Mouse (Mus musculus): ENCODE data around the gene Etv6. TPM values are rescaled to one million over a fixed set of nuclear protein-coding genes. Genes with fewer than 3 reads are reported as not detected.
A peak's percentile ranks its signal among the peaks of the same experiment; 100 is the strongest.

Gene Etv6
- polyA plus RNA-seq, 1 experiment: 10.5 TPM

DNA sequence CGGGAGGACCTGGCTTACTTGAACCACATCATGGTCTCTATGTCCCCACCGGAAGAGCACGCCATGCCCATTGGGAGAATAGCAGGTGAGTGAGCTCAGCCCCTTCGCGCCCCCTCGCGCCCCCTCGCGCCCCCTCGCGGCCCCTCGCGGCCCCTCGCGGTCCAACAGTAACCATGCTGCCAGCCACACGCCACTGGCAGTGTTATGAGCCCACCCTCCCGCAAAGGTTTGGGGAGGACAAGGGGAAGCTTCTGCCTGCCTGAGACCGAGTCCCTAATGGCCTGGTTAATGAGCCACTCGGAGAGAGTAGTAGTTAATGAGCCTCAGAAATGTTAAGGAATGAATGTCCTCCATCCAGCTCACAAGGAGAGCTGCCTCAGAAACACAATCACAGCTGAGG, 213.2 kb downstream of the Etv6 start:
- H3K4me1 ChIP-seq (ENCODE audit: control insufficient read depth, insufficient read depth, insufficient read length, low read length): peaks cover 4% of the 10 kb centered on the region; the same call in 1 of the 2 replicates
- H3K27ac ChIP-seq (replicated peaks; ENCODE audit: low read depth, low read length): no peak overlapping the region
- no peak overlapping the region for H3K4me3 ChIP-seq (ENCODE audit: insufficient read depth, low read depth, low read length)

DNA sequence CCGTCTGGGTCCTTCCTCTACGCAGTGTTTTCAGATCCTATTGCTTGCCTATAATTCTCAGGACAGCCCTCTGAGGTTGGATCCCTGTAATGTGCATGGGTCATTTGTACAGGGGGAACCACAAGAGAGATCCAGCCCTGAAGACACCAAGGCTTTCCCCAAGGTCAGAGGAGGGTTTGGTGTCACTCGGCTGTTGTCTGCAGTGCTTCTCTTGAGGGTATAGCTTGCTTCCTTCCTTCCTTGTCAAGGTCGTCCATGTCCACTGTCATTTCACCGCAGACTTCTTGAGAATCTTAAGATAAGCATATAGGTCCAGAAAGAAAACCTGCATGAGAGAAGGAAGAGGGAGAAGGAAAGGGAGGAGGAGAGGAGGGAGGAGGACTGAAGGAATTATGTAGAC, 215.3 kb downstream of the Etv6 start:
- Histone ChIP-seq H3K4me1 (ENCODE audit: control insufficient read depth, insufficient read depth, insufficient read length, low read length) (peaks cover 1% of the 10 kb centered on the region; the same call in 1 of the 2 replicates), H3K27ac (replicated peaks; ENCODE audit: low read depth, low read length) (no peak overlapping the region), H3K4me3 (ENCODE audit: insufficient read depth, low read depth, low read length) (no peak overlapping the region)

DNA sequence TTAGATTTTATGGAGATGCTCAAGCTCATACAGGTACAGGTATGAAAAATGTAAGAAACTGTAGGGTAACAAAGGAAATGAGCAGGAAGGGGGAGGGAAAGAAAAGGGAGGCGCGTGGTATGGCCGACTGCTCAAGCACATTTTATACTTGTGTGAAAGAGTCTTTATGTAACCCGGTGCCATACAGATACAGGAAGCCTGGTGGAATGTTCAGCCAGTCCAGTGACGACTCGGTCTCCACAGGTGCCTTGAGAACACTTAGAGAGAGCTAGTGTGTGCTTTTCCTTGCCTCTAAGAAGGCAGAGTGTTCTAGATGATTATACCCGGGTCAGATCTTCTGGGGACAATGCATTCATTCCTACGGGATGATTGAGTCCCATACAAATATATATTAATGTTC, 215.9 kb downstream of the Etv6 start:
- peaks cover 3% of the 10 kb centered on the region; the same call in 1 of the 2 replicates for H3K4me1 ChIP-seq (ENCODE audit: control insufficient read depth, insufficient read depth, insufficient read length, low read length)
- no peak overlapping the region for H3K4me3 ChIP-seq (ENCODE audit: insufficient read depth, low read depth, low read length)
- H3K27ac ChIP-seq (replicated peaks; ENCODE audit: low read depth, low read length): no peak overlapping the region

- Histone ChIP-seq H3K4me3 (ENCODE audit: insufficient read depth, low read depth, low read length) (no peak overlapping the region), H3K4me1 (ENCODE audit: control insufficient read depth, insufficient read depth, insufficient read length, low read length) (peaks cover 3% of the 10 kb centered on the region; the same call in 1 of the 2 replicates), H3K27ac (replicated peaks; ENCODE audit: low read depth, low read length) (no peak overlapping the region)
Observed at GRCm38 (mm10) chr6:134252081-134252755, 216.7 kb downstream of the Etv6 start.

DNA sequence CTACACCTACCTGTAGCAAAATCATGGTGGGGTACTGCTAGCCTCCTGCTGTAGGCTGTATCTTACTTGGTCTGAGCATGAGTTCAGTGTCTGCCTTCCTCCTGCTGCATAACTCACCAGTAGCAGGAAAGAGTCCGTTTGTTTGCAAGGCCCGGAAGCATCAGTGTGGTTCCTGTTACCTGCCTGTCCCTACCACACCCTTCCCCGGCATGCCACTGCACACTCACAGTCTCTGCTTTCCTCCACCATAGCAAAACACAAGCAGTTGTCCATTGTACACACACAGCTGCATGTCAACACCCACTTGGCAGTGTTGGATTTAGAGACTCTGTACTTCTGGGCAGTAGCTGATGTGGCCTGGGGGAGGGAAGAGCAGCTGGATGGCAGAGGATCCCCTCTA, 220.9 kb downstream of the Etv6 start:
- H3K27ac ChIP-seq (replicated peaks; ENCODE audit: low read depth, low read length): no peak overlapping the region
- H3K4me3 ChIP-seq (ENCODE audit: insufficient read depth, low read depth, low read length): no peak overlapping the region
- H3K4me1 ChIP-seq (ENCODE audit: control insufficient read depth, insufficient read depth, insufficient read length, low read length): peaks cover 9% of the 10 kb centered on the region; the same call in 1 of the 2 replicates

- no peak overlapping the region for H3K27ac ChIP-seq (replicated peaks; ENCODE audit: low read depth, low read length)
- H3K4me1 ChIP-seq (ENCODE audit: control insufficient read depth, insufficient read depth, insufficient read length, low read length): peaks cover 24% of the 10 kb centered on the region; the same call in 1 of the 2 replicates
- no peak overlapping the region for H3K4me3 ChIP-seq (ENCODE audit: insufficient read depth, low read depth, low read length)
Observed at GRCm38 (mm10) chr6:134259913-134260312, 224.4 kb downstream of the Etv6 start.

- Histone ChIP-seq H3K4me3 (ENCODE audit: insufficient read depth, low read depth, low read length) (no peak overlapping the region), H3K4me1 (ENCODE audit: control insufficient read depth, insufficient read depth, insufficient read length, low read length) (peaks cover 21% of the 10 kb centered on the region; the same call in 1 of the 2 replicates), H3K27ac (replicated peaks; ENCODE audit: low read depth, low read length) (peak overlapping the region; percentile 74)
Observed at GRCm38 (mm10) chr6:134261904-134262303, 226.4 kb downstream of the Etv6 start.

GRCm38 (mm10) chr6:134262383-134262782, 226.9 kb downstream of the Etv6 start:
- Histone ChIP-seq H3K4me3 (ENCODE audit: insufficient read depth, low read depth, low read length) (no peak overlapping the region), H3K4me1 (ENCODE audit: control insufficient read depth, insufficient read depth, insufficient read length, low read length) (peaks cover 21% of the 10 kb centered on the region; the same call in 1 of the 2 replicates), H3K27ac (replicated peaks; ENCODE audit: low read depth, low read length) (peak overlapping the region; percentile 74)

DNA sequence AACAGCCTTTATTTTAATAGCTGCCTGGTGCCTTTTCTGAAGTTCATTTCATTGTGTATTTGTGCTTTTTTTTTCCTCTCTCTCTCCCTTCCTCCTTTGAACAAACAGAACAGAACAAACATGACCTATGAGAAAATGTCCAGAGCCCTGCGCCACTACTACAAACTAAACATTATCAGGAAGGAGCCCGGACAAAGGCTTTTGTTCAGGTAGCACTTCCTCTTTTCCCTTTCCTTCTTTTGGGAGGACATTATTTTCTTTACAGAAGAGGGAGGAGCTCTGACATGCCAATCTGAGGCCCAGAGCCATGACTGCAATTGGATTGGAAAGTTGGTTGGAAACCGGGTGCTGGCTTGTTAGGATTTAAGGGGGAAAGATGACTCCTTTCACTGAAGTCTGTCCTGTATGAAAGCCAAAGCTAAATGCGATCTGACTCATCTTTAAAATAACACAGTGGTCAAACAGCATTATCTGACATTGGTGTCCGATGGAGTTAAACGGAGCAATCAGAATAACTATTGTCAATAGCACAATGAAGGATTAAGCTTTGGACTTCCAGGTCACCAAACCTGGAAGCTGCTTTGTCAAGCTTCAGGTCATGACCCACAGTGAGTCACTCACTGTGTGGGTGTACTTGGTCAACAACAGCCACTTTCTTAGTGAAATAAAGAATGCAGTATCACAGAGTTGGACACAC, 227.6 kb downstream of the Etv6 start:
- peaks cover 21% of the 10 kb centered on the region; the same call in 1 of the 2 replicates for H3K4me1 ChIP-seq (ENCODE audit: control insufficient read depth, insufficient read depth, insufficient read length, low read length)
- peak overlapping the region; percentile 74 for H3K27ac ChIP-seq (replicated peaks; ENCODE audit: low read depth, low read length)
- no peak overlapping the region for H3K4me3 ChIP-seq (ENCODE audit: insufficient read depth, low read depth, low read length)

- H3K27ac ChIP-seq (replicated peaks; ENCODE audit: low read depth, low read length): no peak overlapping the region
- no peak overlapping the region for H3K4me3 ChIP-seq (ENCODE audit: insufficient read depth, low read depth, low read length)
Observed at GRCm38 (mm10) chr6:134273884-134274283, 238.4 kb downstream of the Etv6 start.

DNA sequence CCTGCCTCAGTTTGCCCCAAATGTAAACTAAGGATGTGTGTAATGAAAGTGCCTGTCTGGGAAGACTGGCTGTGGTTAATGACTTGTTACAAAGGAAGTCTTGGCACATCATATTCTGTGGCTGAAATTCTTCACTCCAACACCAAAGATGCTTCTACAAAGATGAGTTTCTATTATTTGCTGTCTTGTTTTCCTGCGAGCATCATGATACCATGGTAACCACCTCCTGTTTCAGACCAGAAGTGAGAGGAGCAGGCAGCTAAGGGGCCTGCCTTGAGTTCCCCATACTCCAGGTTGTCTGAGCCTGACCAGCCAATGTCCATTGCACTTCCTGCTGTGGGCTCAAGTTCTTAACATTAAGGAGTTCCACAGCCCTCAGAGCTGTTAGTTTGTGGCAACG, 241.5 kb downstream of the Etv6 start:
- H3K4me3 ChIP-seq (ENCODE audit: insufficient read depth, low read depth, low read length): no peak overlapping the region
- H3K27ac ChIP-seq (replicated peaks; ENCODE audit: low read depth, low read length): no peak overlapping the region
- no peaks in the 10 kb centered on the region for H3K4me1 ChIP-seq (ENCODE audit: control insufficient read depth, insufficient read depth, insufficient read length, low read length)

More at GRCm38 (mm10) chr6:134273884-134274283, 238.4 kb downstream of the Etv6 start:
- H3K4me1 ChIP-seq (ENCODE audit: control insufficient read depth, insufficient read depth, insufficient read length, low read length): no peaks in the 10 kb centered on the region

DNA sequence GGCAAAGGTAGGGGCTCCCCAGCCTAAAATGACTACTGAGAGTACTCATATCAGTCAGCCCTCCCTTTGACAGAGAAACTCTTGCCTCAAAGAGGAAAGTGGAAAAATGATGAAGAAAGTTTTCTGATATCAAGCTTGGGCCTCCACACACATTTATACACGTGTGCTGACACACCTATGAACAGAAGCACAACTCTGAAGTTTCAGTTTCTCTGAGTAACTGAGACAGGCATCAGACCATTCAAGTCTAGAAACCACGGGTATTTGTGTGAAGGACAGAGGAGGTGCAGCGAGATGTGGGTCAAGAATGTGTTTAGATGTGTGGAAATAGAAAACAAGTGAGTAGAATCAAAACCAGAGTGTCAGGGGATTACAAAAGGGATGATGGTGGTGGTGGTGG, 246.6 kb downstream of the Etv6 start:
- Histone ChIP-seq H3K4me3 (ENCODE audit: insufficient read depth, low read depth, low read length) (no peak overlapping the region), H3K4me1 (ENCODE audit: control insufficient read depth, insufficient read depth, insufficient read length, low read length) (no peaks in the 10 kb centered on the region), H3K27ac (replicated peaks; ENCODE audit: low read depth, low read length) (no peak overlapping the region)

DNA sequence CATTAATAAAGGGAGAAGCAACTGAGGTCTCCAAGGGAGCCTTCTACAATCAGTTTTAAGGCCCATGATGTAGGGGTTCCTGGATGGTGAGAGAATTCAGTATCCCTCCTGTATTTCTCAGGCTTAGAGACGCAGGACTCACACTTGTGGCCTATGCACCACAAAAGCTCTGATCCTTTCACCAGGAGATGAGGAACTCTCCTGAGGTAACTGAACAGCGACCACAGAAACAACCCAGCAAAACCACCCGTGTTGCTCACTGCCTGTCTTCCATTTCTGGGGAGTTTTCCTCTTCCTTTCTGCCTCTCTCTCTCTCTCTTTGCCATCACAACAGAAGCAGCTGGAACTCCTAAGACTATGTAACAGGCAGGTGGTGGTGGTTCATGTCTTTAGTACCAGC, 256.3 kb downstream of the Etv6 start:
- H3K4me3 ChIP-seq (ENCODE audit: insufficient read depth, low read depth, low read length): no peak overlapping the region
- H3K27ac ChIP-seq (replicated peaks; ENCODE audit: low read depth, low read length): no peak overlapping the region
- no peaks in the 10 kb centered on the region for H3K4me1 ChIP-seq (ENCODE audit: control insufficient read depth, insufficient read depth, insufficient read length, low read length)

DNA sequence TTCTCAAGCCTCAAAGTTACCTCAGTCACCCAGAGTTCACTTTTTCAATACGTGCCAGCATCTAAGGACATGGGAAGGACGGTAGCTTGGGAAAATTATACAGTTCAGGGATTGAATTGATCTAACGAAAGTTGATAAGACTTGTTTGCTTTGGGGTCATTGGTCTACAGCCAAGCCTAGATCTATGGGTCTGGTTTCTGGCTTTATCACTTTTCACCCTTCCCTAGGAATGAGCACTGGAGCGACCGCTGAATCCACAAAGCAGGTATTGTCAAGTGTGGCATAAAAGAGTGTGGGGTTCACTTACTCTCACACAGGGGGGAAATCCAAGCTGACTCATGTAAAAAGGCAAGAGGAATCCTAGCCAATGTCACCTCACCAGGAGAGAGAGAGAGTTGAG, 256.9 kb downstream of the Etv6 start:
- Histone ChIP-seq H3K27ac (replicated peaks; ENCODE audit: low read depth, low read length) (no peak overlapping the region), H3K4me3 (ENCODE audit: insufficient read depth, low read depth, low read length) (no peak overlapping the region), H3K4me1 (ENCODE audit: control insufficient read depth, insufficient read depth, insufficient read length, low read length) (no peaks in the 10 kb centered on the region)

DNA sequence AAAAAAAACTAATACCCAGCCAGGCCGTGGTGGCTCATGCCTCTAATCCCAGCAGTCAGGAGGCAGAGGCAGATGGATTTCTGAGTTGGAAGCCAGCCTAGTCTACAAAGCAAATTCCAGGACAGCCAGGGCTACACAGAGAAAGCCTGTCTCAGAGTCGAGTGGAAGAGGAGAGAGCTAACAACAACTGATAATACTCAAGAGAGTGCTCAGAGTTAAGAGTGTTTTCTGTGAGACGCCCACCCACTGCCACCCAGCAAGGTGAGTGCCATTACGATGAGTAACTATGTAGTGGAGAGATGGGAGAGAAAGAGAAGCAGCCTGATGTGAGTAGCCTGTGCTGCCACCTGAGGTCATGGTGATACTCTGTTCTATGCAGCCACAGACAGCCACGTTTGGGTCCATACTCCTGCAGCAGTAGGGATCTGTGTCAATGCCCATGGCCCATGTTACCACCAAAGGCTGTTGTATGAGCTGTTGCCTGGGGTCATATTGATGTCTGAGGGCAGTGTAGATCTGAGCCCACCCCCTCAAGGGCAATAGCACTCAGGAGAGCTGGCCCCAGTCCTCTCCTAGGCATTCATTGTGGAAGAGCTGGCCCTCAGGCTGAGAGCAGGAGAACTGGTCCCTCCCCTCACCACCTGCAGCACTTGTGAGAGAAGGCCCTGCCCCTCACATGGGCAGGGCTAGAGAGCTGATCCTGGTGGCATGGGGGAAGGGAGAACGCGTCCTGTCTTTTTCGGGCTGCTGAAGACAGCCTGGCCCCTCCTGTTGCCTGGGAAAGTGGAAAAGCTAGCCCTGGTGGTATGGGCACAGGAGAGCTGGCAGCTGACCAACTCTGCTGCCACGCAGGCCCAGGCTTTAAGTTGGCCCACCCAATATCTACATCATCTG, 258.4 kb downstream of the Etv6 start:
- Histone ChIP-seq H3K27ac (replicated peaks; ENCODE audit: low read depth, low read length) (no peak overlapping the region), H3K4me1 (ENCODE audit: control insufficient read depth, insufficient read depth, insufficient read length, low read length) (no peaks in the 10 kb centered on the region), H3K4me3 (ENCODE audit: insufficient read depth, low read depth, low read length) (no peak overlapping the region)

All from brown adipose tissue, adult 24 weeks (tissue).